Mouse (Mus musculus): ENCODE results near the gene Gm9767.

Gene Gm9767

GRCm38 (mm10) chr10:26077671-26078481, at the start of gene Gm9767:
Gm9767 (plus strand) TSS chr10:26078255.
- DNase-seq, result no peak

- DNase-seq, result no peak
These were observed 43.1 kb upstream of the Gm9767 start for GRCm38 (mm10) chr10:26034931-26035330.

GRCm38 (mm10) chr10:26051177-26051576, 26.9 kb upstream of the Gm9767 start:
- DNase-seq, result no peak

GRCm38 (mm10) chr10:26059662-26060307, 18.3 kb upstream of the Gm9767 start:
- DNase-seq, result no peak

- no peak for DNase-seq
These were observed 15.0 kb upstream of the Gm9767 start for GRCm38 (mm10) chr10:26063071-26063470.

DNA sequence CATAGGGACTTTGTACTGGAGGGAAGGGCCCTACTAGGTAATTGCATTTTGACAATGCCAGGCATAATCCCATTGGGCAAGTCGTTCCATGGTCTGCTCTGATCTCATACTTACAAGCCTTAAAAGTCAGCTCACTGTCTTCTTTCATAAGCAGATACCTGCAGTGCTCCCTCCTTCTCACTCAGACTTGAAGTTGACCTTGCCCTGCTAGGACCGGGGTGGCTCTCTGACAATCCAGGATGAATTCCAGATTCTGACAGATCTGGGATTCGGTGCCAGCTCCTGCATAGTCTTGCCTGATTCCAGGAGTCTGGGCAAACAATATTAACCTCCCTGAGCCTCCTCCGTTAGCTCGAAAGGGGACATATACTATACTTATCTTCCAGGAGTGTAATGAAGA, 6.1 kb upstream of the Gm9767 start:
- DNase-seq, result no peak

GRCm38 (mm10) chr10:26076949-26077348, 1.1 kb upstream of the Gm9767 start:
- no peak for DNase-seq

GRCm38 (mm10) chr10:26078521-26079142, 577 bp downstream of the Gm9767 start, which contains the start of gene Tmem200a:
Tmem200a (minus strand) TSS chr10:26079052.
- peak; percentile 8 to 27 for DNase-seq

DNA sequence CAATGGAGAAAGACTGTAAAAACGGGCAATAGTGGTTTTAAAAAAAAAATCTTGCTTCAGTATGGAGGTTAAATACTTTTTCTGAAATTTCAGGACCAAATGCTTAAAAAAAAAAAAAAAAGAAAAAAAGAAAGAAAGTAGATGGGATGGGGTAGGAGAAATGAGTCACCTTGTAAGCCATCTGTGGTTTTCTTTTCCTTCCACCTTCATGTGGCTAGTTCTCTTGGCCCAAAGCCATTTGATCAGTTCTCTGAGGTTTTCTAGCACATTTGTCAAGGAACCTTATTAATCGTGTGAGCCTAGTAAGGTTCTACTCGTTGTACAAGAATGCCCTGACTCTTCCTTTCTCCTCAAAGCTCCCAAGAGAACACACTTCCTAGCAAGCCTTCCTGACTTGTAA, 1.6 kb downstream of the Gm9767 start:
- no peak for DNase-seq

GRCm38 (mm10) chr10:26082081-26082480, 4.0 kb downstream of the Gm9767 start:
- no peak for DNase-seq

DNA sequence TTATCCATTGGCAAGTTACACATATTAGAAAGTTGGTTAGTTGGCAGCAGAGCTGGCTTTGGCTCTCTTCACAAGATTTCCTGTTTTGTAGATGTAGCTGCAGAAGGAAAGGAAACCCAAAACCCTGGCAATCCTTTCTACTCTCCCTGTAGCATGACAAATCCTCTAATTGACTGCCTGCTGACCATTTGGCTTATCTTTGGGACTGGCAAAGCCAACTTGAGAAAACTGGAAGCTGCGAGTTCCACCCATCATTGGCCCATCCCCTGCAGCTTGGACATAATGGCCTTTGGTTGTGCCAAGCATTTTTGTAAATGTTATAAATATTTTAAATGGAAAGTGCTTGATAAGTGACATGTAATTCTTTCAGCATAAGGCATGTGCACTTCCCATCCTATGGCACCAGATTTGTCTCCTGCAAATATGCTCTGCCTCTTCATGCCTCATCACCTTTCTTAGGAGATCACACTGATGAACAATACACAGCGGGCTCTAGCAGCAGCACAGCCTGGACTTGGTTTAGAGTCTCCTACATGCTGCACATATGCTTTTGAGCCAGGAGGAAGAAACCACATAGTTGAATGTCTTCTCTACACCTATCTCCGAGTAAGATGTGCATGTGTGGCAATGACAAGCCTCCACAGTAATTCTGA, 25.4 kb downstream of the Gm9767 start:
- DNase-seq, result no peak

GRCm38 (mm10) chr10:26114409-26114808, 36.4 kb downstream of the Gm9767 start:
- DNase-seq, result no peak

DNA sequence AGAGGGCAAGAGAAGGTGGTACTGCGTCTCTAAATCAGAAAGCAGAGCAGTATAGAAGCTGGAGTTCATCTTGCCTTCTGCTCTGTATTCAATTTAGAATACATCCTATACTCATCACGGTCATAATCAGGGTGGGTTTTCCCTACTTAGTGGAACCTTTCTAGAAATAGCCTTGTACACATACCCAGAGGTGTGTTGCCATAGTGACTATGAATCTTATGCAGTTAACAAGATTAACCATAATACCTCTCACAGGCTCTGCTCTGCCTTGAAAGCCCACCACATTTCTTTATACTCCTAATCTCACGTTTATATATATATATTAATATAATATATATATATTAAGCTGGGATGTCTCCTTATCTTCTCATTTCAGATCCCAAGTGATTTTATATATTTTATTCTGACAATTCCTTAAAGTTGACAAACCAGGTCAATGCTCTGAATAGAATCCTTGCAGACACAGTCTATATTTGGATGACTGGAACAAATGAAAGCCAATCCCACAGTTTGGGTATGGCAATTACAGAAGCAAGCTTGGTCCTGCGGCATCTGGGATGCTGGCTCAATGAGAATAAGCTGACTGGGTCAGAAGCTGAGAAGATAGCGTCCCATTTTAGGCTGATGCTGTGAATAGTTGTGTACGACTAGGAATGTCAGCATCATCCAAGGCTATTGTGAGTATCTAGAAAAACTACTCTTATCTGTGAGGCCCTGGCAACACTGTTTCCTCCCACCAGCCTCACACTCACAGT, 41.2 kb downstream of the Gm9767 start:
- DNase-seq, result no peak

DNA sequence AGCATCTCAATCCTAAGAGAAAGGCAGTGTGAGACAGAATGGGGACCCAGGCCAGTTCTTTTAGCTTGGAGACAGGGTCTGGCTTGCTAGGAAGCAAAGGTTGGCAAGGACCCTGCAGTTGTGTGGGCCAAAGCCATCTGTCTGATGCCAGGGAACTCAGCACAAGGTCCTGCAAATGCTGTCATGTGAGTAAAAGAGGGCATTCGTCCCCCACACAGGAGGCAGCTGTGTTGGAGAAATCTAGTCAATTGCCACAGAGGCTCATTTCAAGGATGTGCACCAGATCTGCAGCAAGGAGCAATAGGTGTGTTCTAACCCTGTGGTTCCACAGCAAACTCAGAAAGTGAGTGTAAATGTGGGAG, 41.7 kb downstream of the Gm9767 start:
- DNase-seq, result no peak

Measured in cerebellum, postnatal 36 days (tissue).